ENCODE assay signal across 15 mouse cellular contexts in the genomic region with DNA sequence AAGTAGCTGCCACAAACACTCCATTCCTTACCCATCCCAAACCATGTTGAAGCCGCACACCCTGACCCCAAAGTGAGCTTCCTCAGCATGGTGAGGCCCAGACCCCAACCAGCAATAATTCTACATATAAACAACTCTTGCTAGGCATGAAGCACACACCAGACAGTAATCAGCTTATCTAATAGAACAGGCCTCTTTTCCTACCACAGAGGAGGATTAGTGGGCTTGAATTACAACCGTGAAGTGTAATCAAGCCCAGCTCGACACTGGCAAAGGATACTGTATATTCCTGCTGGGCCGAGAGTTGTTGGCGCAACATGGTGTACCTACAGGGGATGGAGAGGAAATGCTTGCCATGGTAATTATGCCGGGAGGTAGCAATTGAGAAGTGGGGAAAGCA.
A peak's percentile ranks its signal among the peaks of the same experiment; 100 is the strongest.
DNase-seq lines count a peak whose midpoint lies in the region; ATAC-seq lines count a peak whose summit lies in the region.
"Had no signal": no experiment of that assay in that cellular context is flagged by ENCODE, and none has a peak within 500 bp of the region (broad histone marks: within the 10 kb centered on the region; RNA-seq: fewer than 3 reads in every experiment).

No protein-coding gene starts in this region.

- no peak for ATAC-seq in hindbrain, embryonic 12.5 days (ENCODE audit: low FRiP score)
- no peak; the same call in 1 of the 2 replicates for ATAC-seq in neural tube, embryonic 13.5 days (ENCODE audit: low read depth)
- peak; percentile 61; the same call in 1 of the 2 replicates for ATAC-seq in liver, embryonic 13.5 days (ENCODE audit: low read depth)
- ATAC-seq: CD4-positive, CD25-positive, alpha-beta regulatory T cell, adult 4 months; intestine, postnatal 0 days; Patski had no signal

- H3K4me1 ChIP-seq in hindbrain, embryonic 12.5 days, result peaks cover 45% of the 10 kb centered on the region
- peaks cover 43% of the 10 kb centered on the region for H3K4me1 ChIP-seq in hindbrain, embryonic 10.5 days (replicated peaks)
- peaks cover 62% of the 10 kb centered on the region for H3K4me1 ChIP-seq in neural tube, embryonic 13.5 days (replicated peaks)
- peaks cover 12% of the 10 kb centered on the region for H3K4me1 ChIP-seq in liver, embryonic 13.5 days (replicated peaks)

- H3K9ac ChIP-seq in hindbrain, embryonic 12.5 days, result no peak overlapping the region
- no peak overlapping the region for H3K9ac ChIP-seq in neural tube, embryonic 13.5 days
- H3K9ac ChIP-seq in liver, embryonic 13.5 days, result no peak overlapping the region
- H3K9ac ChIP-seq: heart, embryonic 15.5 days; stomach, embryonic 15.5 days had no signal

- WGBS in hindbrain, embryonic 12.5 days, result 65% methylated on average over 6 of the region's 6 CpGs
- 82% methylated on average over 6 of the region's 6 CpGs for WGBS in hindbrain, embryonic 10.5 days
- 45% methylated on average over 6 of the region's 6 CpGs for WGBS in neural tube, embryonic 13.5 days
- WGBS in liver, embryonic 13.5 days (ENCODE audit: insufficient replicate concordance), result 33% methylated on average over 6 of the region's 6 CpGs

- no peaks in the 10 kb centered on the region for H3K36me3 ChIP-seq in hindbrain, embryonic 12.5 days
- no peaks in the 10 kb centered on the region for H3K36me3 ChIP-seq in hindbrain, embryonic 10.5 days
- no peaks in the 10 kb centered on the region for H3K36me3 ChIP-seq in neural tube, embryonic 13.5 days
- no peaks in the 10 kb centered on the region for H3K36me3 ChIP-seq in liver, embryonic 13.5 days
- H3K36me3 ChIP-seq: heart, embryonic 15.5 days; stomach, embryonic 15.5 days had no signal

- DNase-seq in hindbrain, embryonic 10.5 days (ENCODE audit: low spot score), result no peak
- DNase-seq in neural tube, embryonic 10.5 days (ENCODE audit: extremely low spot score, low spot score), result no peak
- no peak for DNase-seq in liver, embryonic 13.5 days
- peak; percentile 61 for DNase-seq in retina, postnatal 1 day
- no peak for DNase-seq in kidney, postnatal 14 days
- DNase-seq in heart, postnatal 4 days, result no peak
- DNase-seq: lung, postnatal 10 days had no signal

- peak overlapping the region; percentile 30 for H3K27ac ChIP-seq in hindbrain, embryonic 12.5 days
- no peak overlapping the region for H3K27ac ChIP-seq in hindbrain, embryonic 10.5 days
- H3K27ac ChIP-seq in neural tube, embryonic 13.5 days (replicated peaks), result 0 out of 2 replicates have a peak overlapping the region, but pooled peaks have one; percentile 50
- no peak overlapping the region for H3K27ac ChIP-seq in liver, embryonic 13.5 days
- H3K27ac ChIP-seq: heart, embryonic 15.5 days; layer of hippocampus, adult 2 months; stomach, embryonic 15.5 days had no signal

- no peaks in the 10 kb centered on the region for H3K27me3 ChIP-seq in hindbrain, embryonic 12.5 days
- no peaks in the 10 kb centered on the region for H3K27me3 ChIP-seq in hindbrain, embryonic 10.5 days (ENCODE audit: insufficient read depth, poor library complexity, severe bottlenecking)
- H3K27me3 ChIP-seq in neural tube, embryonic 13.5 days, result no peaks in the 10 kb centered on the region
- H3K27me3 ChIP-seq in liver, embryonic 13.5 days, result no peaks in the 10 kb centered on the region
- H3K27me3 ChIP-seq: heart, embryonic 15.5 days; Patski; stomach, embryonic 15.5 days had no signal

- H3K4me3 ChIP-seq in hindbrain, embryonic 12.5 days, result no peak overlapping the region
- no peak overlapping the region for H3K4me3 ChIP-seq in hindbrain, embryonic 10.5 days
- H3K4me3 ChIP-seq in neural tube, embryonic 13.5 days, result no peak overlapping the region
- no peak overlapping the region for H3K4me3 ChIP-seq in liver, embryonic 13.5 days (replicated peaks)
- H3K4me3 ChIP-seq: heart, embryonic 15.5 days; layer of hippocampus, adult 2 months; stomach, embryonic 15.5 days had no signal

- no peak overlapping the region for H3K4me2 ChIP-seq in hindbrain, embryonic 12.5 days (replicated peaks)
- no peak overlapping the region for H3K4me2 ChIP-seq in neural tube, embryonic 13.5 days
- H3K4me2 ChIP-seq in liver, embryonic 13.5 days, result no peak overlapping the region
- H3K4me2 ChIP-seq: heart, embryonic 15.5 days; stomach, embryonic 15.5 days had no signal

- H3K9me3 ChIP-seq in hindbrain, embryonic 12.5 days (replicated peaks), result no peaks in the 10 kb centered on the region
- H3K9me3 ChIP-seq in hindbrain, embryonic 10.5 days, result no peaks in the 10 kb centered on the region
- H3K9me3 ChIP-seq in neural tube, embryonic 13.5 days, result no peaks in the 10 kb centered on the region
- H3K9me3 ChIP-seq in liver, embryonic 13.5 days (replicated peaks), result no peaks in the 10 kb centered on the region
- H3K9me3 ChIP-seq: heart, embryonic 15.5 days; stomach, embryonic 15.5 days had no signal

Comparison
In these comparisons a context has a peak if more than half of its experiments do, and no peak if none do; other contexts are left out.
1. H3K27ac ChIP-seq: peak in hindbrain, embryonic 12.5 days (single experiment) and neural tube, embryonic 13.5 days (single experiment); none in hindbrain, embryonic 10.5 days (single experiment) and liver, embryonic 13.5 days (single experiment).